Mouse (Mus musculus) embryonic facial prominence, embryonic 14.5 days (tissue): ENCODE data around the gene Pitpnm1. TPM values are rescaled to one million over a fixed set of nuclear protein-coding genes. Genes with fewer than 3 reads are reported as not detected.
"Not testable (repeated sequence)": the region's sequence is repeated elsewhere in the genome, so short reads cannot be mapped to it uniquely, and the experiment has no call there.

Experiments
- ATAC-seq: fragments of 200-750 bp; cut with Nextera tagmentation; 2 replicates; pipeline ENCODE4 v1.8.0; 2017; ENCODE audit warnings: low read depth, moderate number of reproducible peaks, moderate TSS enrichment
- DNase-seq: peaks from one replicate; pipeline ENCODE4 v3.0.0-alpha.2; 2015; ENCODE audit warnings: low spot score
- H3K27ac ChIP-seq: fragments of 300-500 bp; sonication (generic); replicated peaks from 2 replicates; pipeline ENCODE4 v1.5.1; 2014; ENCODE audit warnings: low read depth, mild to moderate bottlenecking, low read length, moderate library complexity
- H3K27me3 ChIP-seq: fragments of 300-500 bp; sonication (generic); replicated peaks from 2 replicates; pipeline ENCODE4 v1.6.1; 2014; ENCODE audit warnings: low read length; ENCODE audit not compliant: control insufficient read depth, insufficient read depth
- H3K36me3 ChIP-seq: fragments of 300-500 bp; sonication (generic); 2 replicates; pipeline ENCODE4 v1.6.1; 2014; ENCODE audit warnings: low read length, mixed read lengths; ENCODE audit not compliant: control insufficient read depth, insufficient read depth
- H3K4me1 ChIP-seq: fragments of 300-500 bp; sonication (generic); 2 replicates; pipeline ENCODE4 v1.6.1; 2014; ENCODE audit warnings: antibody characterized with exemption, low read length; ENCODE audit not compliant: control insufficient read depth, insufficient read depth
- H3K4me2 ChIP-seq: fragments of 300-500 bp; sonication (generic); 2 replicates; pipeline ENCODE4 v1.6.1; 2014; ENCODE audit warnings: low read depth, mild to moderate bottlenecking, low read length, moderate library complexity, mixed read lengths
- H3K4me3 ChIP-seq: fragments of 300-500 bp; sonication (generic); 2 replicates; pipeline ENCODE4 v1.5.1; 2014; ENCODE audit warnings: low read depth, mild to moderate bottlenecking, low read length
- H3K9ac ChIP-seq: fragments of 300-500 bp; sonication (generic); 2 replicates; pipeline ENCODE4 v1.6.1; 2014; ENCODE audit warnings: low read depth, mild to moderate bottlenecking, low read length, moderate library complexity, mixed read lengths
- H3K9me3 ChIP-seq: fragments of 300-500 bp; sonication (generic); 2 replicates; pipeline ENCODE4 v1.6.1; 2016; ENCODE audit warnings: low read length; ENCODE audit not compliant: control insufficient read depth
- WGBS: fragments of 180-500 bp; shearing (Covaris S2); extraction: QIAGEN DNeasy Blood & Tissue Kit; methylation state at CpG from one replicate; pipeline ENCODE4 v1.1.7; 2014; 5-methylcytosine and 5-hydroxymethylcytosine counted together
- polyA plus RNA-seq: library from polyadenylated mRNA; unstranded; fragments of >200 nt; fragmentation: Nextera tagmentation; extraction: Ambion mirVana; gene quantifications from 2 replicates; pipeline ENCODE4 v1.2.1, GENCODE M21; 2014

Gene Pitpnm1
- polyA plus RNA-seq, 1 experiment from 2014 or later = 5.6 TPM

GRCm38 (mm10) chr19:4129462-4129861, 29.7 kb downstream of the Pitpnm1 start:
- ATAC-seq (no peak), DNase-seq (no peak)
- Histone ChIP-seq H3K4me3 (no peak overlapping the region), H3K36me3 (peaks cover 45% of the 10 kb centered on the region), H3K4me2 (no peak overlapping the region), H3K9ac (no peak overlapping the region), H3K9me3 (no peaks in the 10 kb centered on the region), H3K27me3 (no peaks in the 10 kb centered on the region), H3K27ac (no peak overlapping the region), H3K4me1 (0 out of 2 replicates have a peak, but pooled peaks cover 6% of the 10 kb centered on the region)
- 93% methylated on average over 7 of the region's 7 CpGs for WGBS

- Histone ChIP-seq H3K36me3 (peaks cover 45% of the 10 kb centered on the region), H3K4me1 (0 out of 2 replicates have a peak, but pooled peaks cover 6% of the 10 kb centered on the region), H3K4me2 (no peak overlapping the region), H3K9ac (no peak overlapping the region), H3K9me3 (no peaks in the 10 kb centered on the region), H3K4me3 (no peak overlapping the region), H3K27me3 (no peaks in the 10 kb centered on the region), H3K27ac (no peak overlapping the region)
- 92% methylated on average over 4 of the region's 4 CpGs for WGBS
- ATAC-seq (no peak), DNase-seq (no peak)
These were observed 30.3 kb downstream of the Pitpnm1 start for GRCm38 (mm10) chr19:4130106-4130505.

GRCm38 (mm10) chr19:4131075-4131474, 31.3 kb downstream of the Pitpnm1 start:
- WGBS = 84% methylated on average over 5 of the region's 5 CpGs

GRCm38 (mm10) chr19:4131768-4132167, 32.0 kb downstream of the Pitpnm1 start:
- 0 out of 2 replicates have a peak, but pooled peaks cover 3% of the 10 kb centered on the region for H3K4me1 ChIP-seq
- ATAC-seq = no peak
- 87% methylated on average over 2 of the region's 2 CpGs for WGBS

More at GRCm38 (mm10) chr19:4131075-4131474, 31.3 kb downstream of the Pitpnm1 start:
- H3K27ac ChIP-seq = no peak overlapping the region
- ATAC-seq (no peak), DNase-seq (no peak)
- H3K4me1 ChIP-seq = 0 out of 2 replicates have a peak, but pooled peaks cover 6% of the 10 kb centered on the region
- H3K27me3 ChIP-seq = no peaks in the 10 kb centered on the region
- H3K9me3 ChIP-seq = no peaks in the 10 kb centered on the region
- H3K4me3 ChIP-seq = no peak overlapping the region
- H3K4me2 ChIP-seq = no peak overlapping the region
- no peak overlapping the region for H3K9ac ChIP-seq
- peaks cover 45% of the 10 kb centered on the region for H3K36me3 ChIP-seq

GRCm38 (mm10) chr19:4134354-4134753, 34.6 kb downstream of the Pitpnm1 start:
- Histone ChIP-seq H3K27me3 (no peaks in the 10 kb centered on the region), H3K27ac (no peak overlapping the region), H3K4me2 (no peak overlapping the region), H3K4me3 (no peak overlapping the region), H3K9ac (no peak overlapping the region), H3K36me3 (peaks cover 25% of the 10 kb centered on the region), H3K9me3 (no peaks in the 10 kb centered on the region), H3K4me1 (no peaks in the 10 kb centered on the region)
- no peak for DNase-seq
- no peak for ATAC-seq
- 83% methylated on average over 4 of the region's 4 CpGs for WGBS

More at GRCm38 (mm10) chr19:4131768-4132167, 32.0 kb downstream of the Pitpnm1 start:
- DNase-seq = no peak
- no peaks in the 10 kb centered on the region for H3K9me3 ChIP-seq
- no peak overlapping the region for H3K27ac ChIP-seq
- H3K4me2 ChIP-seq = no peak overlapping the region
- no peak overlapping the region for H3K4me3 ChIP-seq
- H3K9ac ChIP-seq = no peak overlapping the region
- H3K27me3 ChIP-seq = no peaks in the 10 kb centered on the region
- peaks cover 45% of the 10 kb centered on the region for H3K36me3 ChIP-seq

GRCm38 (mm10) chr19:4135229-4135962, 35.6 kb downstream of the Pitpnm1 start:
- not testable (repeated sequence) for H3K4me3 ChIP-seq, DNase-seq, H3K27me3 ChIP-seq, H3K9ac ChIP-seq, ATAC-seq, H3K27ac ChIP-seq, H3K4me1 ChIP-seq, H3K4me2 ChIP-seq, H3K9me3 ChIP-seq
- peaks cover 18% of the 10 kb centered on the region for H3K36me3 ChIP-seq
- WGBS = 76% methylated on average over 6 of the region's 6 CpGs

- not testable (repeated sequence) for H3K4me1 ChIP-seq, H3K27me3 ChIP-seq, H3K9me3 ChIP-seq, H3K4me2 ChIP-seq, H3K27ac ChIP-seq, DNase-seq, H3K4me3 ChIP-seq, H3K9ac ChIP-seq
- peaks cover 14% of the 10 kb centered on the region for H3K36me3 ChIP-seq
- 29% methylated on average over 5 of the region's 8 CpGs for WGBS
- peak; percentile 31; the same call in 1 of the 2 replicates for ATAC-seq
These were observed 36.2 kb downstream of the Pitpnm1 start for GRCm38 (mm10) chr19:4135963-4136345.

GRCm38 (mm10) chr19:4136463-4136862, 36.7 kb downstream of the Pitpnm1 start:
- Histone ChIP-seq H3K4me2 (no peak overlapping the region), H3K4me1 (no peaks in the 10 kb centered on the region), H3K27ac (no peak overlapping the region), H3K9me3 (no peaks in the 10 kb centered on the region), H3K27me3 (no peaks in the 10 kb centered on the region), H3K36me3 (peaks cover 9% of the 10 kb centered on the region), H3K4me3 (no peak overlapping the region), H3K9ac (no peak overlapping the region)
- ATAC-seq = no peak
- WGBS = 75% methylated on average over 5 of the region's 5 CpGs
- DNase-seq = no peak

- H3K4me1 ChIP-seq = no peaks in the 10 kb centered on the region
- H3K27ac ChIP-seq = no peak overlapping the region
- no peak overlapping the region for H3K4me3 ChIP-seq
- WGBS = 86% methylated on average over 5 of the region's 5 CpGs
- DNase-seq (no peak), ATAC-seq (no peak)
- H3K9me3 ChIP-seq = no peaks in the 10 kb centered on the region
- H3K4me2 ChIP-seq = no peak overlapping the region
- no peak overlapping the region for H3K9ac ChIP-seq
- H3K27me3 ChIP-seq = no peaks in the 10 kb centered on the region
- no peaks in the 10 kb centered on the region for H3K36me3 ChIP-seq
These were observed 38.1 kb downstream of the Pitpnm1 start for GRCm38 (mm10) chr19:4137913-4138312.
